Mouse (Mus musculus): ENCODE measurements at regions not wholly inside any gene's neighbourhood (a gene's known extent, or its start where the extent isn't known, plus 50 kb on each side); places are given as distances from the start of the nearest gene placed in this dataset.

- intact Hi-C loops (cut with DNase I): no loop called here
- no peak overlapping the region for H3K27ac ChIP-seq
- no peak for DNase-seq
- TF ChIP-seq CTCF (IDR thresholded peaks at IDR 0.05): no peak
- H3K4me3 ChIP-seq: no peak overlapping the region
These were observed 556.0 kb upstream of the Nbea start for GRCm38 (mm10) chr3:56739451-56739850.

DNA sequence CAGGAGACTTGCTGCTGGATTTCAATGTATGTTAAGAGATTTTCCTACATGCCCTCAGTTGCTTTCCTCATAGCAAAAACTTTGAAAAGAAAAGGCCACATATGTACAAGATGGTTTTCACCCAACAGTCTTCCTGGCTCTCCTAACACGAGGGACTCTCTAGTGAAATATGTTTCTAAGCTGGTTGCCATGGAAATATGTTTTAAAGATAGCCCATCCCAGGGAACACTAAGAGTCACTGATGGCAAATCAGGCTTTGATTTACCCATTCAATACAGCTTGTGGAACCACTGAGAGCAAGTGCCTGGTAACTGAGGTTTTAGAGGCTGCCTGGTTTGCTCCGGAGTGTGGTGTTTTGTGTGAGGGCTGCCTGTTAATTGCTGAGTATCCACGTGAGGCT, 547.3 kb upstream of the Nbea start:
- no peak for TF ChIP-seq CTCF (IDR thresholded peaks at IDR 0.05)

GRCm38 (mm10) chr3:56724991-56725390, 541.5 kb upstream of the Nbea start:
- H3K27ac ChIP-seq: no peak overlapping the region
- intact Hi-C loops (cut with DNase I): no loop called here

More for the DNA sequence above, 547.3 kb upstream of the Nbea start:
- intact Hi-C loops (cut with DNase I): no loop called here
- Histone ChIP-seq H3K4me3 (no peak overlapping the region), H3K27ac (no peak overlapping the region)
- no peak for DNase-seq

DNA sequence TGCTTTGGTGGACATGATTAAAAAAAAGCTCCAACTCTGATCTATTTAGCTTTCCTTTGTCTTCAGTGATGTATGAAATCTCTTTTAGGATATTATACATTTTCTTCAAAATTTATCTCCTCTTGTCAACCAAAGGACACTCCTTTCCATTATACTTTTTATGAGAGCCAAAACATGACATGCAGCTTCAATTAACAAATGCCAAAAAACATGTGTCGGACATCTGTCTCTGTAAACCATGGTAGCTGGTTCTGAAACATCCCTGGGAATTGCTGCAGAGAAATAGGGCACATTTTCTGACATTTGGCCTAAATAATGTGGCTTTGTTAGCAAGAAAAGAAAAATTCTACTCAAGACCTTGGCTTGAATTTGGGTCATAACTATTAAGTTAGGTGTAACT, 524.8 kb upstream of the Nbea start:
- TF ChIP-seq CTCF (IDR thresholded peaks at IDR 0.05): no peak
- no peak overlapping the region for H3K4me3 ChIP-seq
- H3K27ac ChIP-seq: no peak overlapping the region
- DNase-seq: no peak
- intact Hi-C loops (cut with DNase I): no loop called here

More at GRCm38 (mm10) chr3:56724991-56725390, 541.5 kb upstream of the Nbea start:
- DNase-seq: no peak
- H3K4me3 ChIP-seq: no peak overlapping the region
- TF ChIP-seq CTCF (IDR thresholded peaks at IDR 0.05): no peak

- H3K4me3 ChIP-seq: no peak overlapping the region
- no peak for DNase-seq
- intact Hi-C loops (cut with DNase I): no loop called here
- TF ChIP-seq CTCF (IDR thresholded peaks at IDR 0.05): no peak
- no peak overlapping the region for H3K27ac ChIP-seq
These were observed 523.8 kb upstream of the Nbea start for GRCm38 (mm10) chr3:56707312-56707711.

GRCm38 (mm10) chr3:56706038-56706437, 522.5 kb upstream of the Nbea start:
- no peak for DNase-seq
- Histone ChIP-seq H3K4me3 (no peak overlapping the region), H3K27ac (no peak overlapping the region)
- intact Hi-C loops (cut with DNase I): no loop called here
- no peak for TF ChIP-seq CTCF (IDR thresholded peaks at IDR 0.05)

GRCm38 (mm10) chr3:56698941-56699340, 515.4 kb upstream of the Nbea start:
- TF ChIP-seq CTCF (IDR thresholded peaks at IDR 0.05): no peak
- no peak for DNase-seq
- intact Hi-C loops (cut with DNase I): no loop called here
- Histone ChIP-seq H3K4me3 (no peak overlapping the region), H3K27ac (no peak overlapping the region)

DNA sequence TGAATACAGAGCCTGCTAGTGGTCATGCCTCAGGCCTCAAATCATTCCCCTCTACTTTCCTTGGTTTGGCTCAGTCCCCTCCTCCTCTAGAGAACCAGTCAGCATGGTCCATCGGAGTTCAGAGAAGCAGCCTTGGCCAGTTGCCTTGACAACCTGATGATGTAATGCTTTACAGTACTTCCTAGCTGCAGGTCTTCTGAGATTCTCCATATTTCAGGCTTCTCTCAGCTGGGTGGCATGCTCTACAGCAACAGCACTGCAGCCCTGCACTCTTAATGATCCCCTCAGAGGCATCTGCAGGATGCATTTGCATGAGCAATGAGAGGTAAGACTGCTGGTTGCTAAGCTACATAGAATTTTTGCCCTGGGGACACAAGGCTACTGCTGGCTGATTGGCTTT, 514.7 kb upstream of the Nbea start:
- TF ChIP-seq CTCF (IDR thresholded peaks at IDR 0.05): no peak
- intact Hi-C loops (cut with DNase I): no loop called here

DNA sequence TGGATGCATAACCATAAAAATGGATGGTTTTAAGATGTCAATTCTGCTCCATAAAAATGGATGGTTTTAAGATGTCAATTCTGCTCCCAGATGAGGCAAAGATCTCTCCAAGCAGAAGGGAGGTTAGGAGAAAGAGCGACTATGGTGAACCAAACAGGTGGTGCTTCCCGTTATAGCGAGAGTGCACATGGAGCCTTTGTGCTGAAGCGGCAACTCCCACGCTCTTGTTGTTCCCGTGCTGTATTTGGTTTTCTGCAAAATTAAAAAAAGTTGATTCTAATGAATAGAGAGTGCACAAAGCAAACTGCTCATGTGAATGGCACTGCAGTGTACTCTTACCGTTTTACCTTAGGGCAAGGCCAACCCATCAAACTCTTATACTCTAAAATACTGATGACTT, 497.5 kb upstream of the Nbea start:
- intact Hi-C loops (cut with DNase I): no loop called here
- no peak overlapping the region for H3K27ac ChIP-seq
- TF ChIP-seq CTCF (IDR thresholded peaks at IDR 0.05): no peak
- H3K4me3 ChIP-seq: no peak overlapping the region
- DNase-seq: no peak

More for the DNA sequence above, 514.7 kb upstream of the Nbea start:
- Histone ChIP-seq H3K4me3 (no peak overlapping the region), H3K27ac (no peak overlapping the region)
- DNase-seq: no peak

GRCm38 (mm10) chr3:56668829-56669228, 485.3 kb upstream of the Nbea start:
- intact Hi-C loops (cut with DNase I): no loop called here
- H3K27ac ChIP-seq: no peak overlapping the region
- DNase-seq: no peak
- no peak for TF ChIP-seq CTCF (IDR thresholded peaks at IDR 0.05)
- no peak overlapping the region for H3K4me3 ChIP-seq

DNA sequence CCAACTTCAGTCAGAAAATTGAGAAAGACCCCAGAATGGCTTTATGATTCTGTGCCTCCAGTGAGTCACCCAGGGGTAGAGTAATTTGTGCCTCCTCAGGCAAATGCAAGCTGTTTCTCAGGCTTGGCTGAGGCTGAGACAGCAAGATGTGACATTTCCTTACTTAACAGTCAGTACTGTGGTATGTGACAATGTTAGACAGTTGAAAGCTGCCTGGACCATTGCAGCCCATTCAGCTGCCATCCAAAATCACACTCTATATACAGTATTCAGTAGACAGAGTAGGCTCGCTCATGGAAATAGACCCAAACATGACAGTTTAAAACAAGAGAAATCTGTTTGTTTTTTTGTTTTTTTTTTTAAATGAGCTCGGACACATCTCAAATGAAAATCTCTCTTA, 477.1 kb upstream of the Nbea start:
- no peak overlapping the region for H3K4me3 ChIP-seq
- intact Hi-C loops (cut with DNase I): no loop called here
- TF ChIP-seq CTCF (IDR thresholded peaks at IDR 0.05): no peak
- DNase-seq: no peak
- no peak overlapping the region for H3K27ac ChIP-seq

- Histone ChIP-seq H3K27ac (no peak overlapping the region), H3K4me3 (no peak overlapping the region)
- no peak for TF ChIP-seq CTCF (IDR thresholded peaks at IDR 0.05)
- DNase-seq: no peak
- intact Hi-C loops (cut with DNase I): no loop called here
These were observed 463.8 kb upstream of the Nbea start for GRCm38 (mm10) chr3:56647313-56647712.

Measured in gastrocnemius, adult 2 months (tissue).